13 mouse cellular contexts compared by ENCODE assay signal in the genomic region with DNA sequence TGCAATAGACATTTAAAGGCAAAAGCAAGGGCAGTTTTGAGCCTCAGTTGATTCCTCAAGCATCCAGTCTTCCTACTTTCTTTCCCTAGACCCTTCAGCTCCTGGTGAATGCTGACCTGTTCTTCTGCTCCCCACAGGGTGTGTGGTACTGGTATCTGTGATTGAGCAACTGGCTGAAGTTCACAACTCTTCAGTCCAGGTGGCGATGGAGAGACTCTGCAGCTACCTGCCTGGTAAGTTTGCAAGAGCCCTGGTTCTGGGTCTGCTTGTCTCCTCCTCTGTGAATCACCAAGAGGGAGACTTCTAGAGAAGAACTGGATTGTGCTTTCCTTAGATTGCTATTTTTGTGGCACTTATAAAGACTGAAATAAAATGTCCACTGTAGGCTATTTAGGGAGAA. TPM values are rescaled to one million over a fixed set of nuclear protein-coding genes. Genes with fewer than 3 reads are reported as not detected.
"Had no signal": no experiment of that assay in that cellular context is flagged by ENCODE, and none has a peak within 500 bp of the region (broad histone marks: within the 10 kb centered on the region; RNA-seq: fewer than 3 reads in every experiment).

No protein-coding gene starts in this region.

- H3K9ac ChIP-seq: kidney, embryonic 15.5 days; midbrain, embryonic 12.5 days; neural tube, embryonic 15.5 days had no signal

- H3K27me3 ChIP-seq: kidney, embryonic 15.5 days; midbrain, embryonic 12.5 days; neural tube, embryonic 15.5 days had no signal

- H3K4me1 ChIP-seq: kidney, embryonic 15.5 days; limb, embryonic 10.5 days; midbrain, embryonic 12.5 days; neural tube, embryonic 15.5 days had no signal

- H3K4me2 ChIP-seq: kidney, embryonic 15.5 days; liver, embryonic 11.5 days; midbrain, embryonic 12.5 days; neural tube, embryonic 15.5 days had no signal

- ATAC-seq: inflammation-experienced regulatory T-cells, adult 6 months had no signal

- H3K4me3 ChIP-seq: kidney, embryonic 15.5 days; left cerebral cortex, adult 2 months; limb, embryonic 10.5 days; midbrain, embryonic 12.5 days; myocyte; neural tube, embryonic 15.5 days had no signal

- H3K36me3 ChIP-seq: kidney, embryonic 15.5 days; limb, embryonic 10.5 days; midbrain, embryonic 12.5 days; neural tube, embryonic 15.5 days had no signal

- DNase-seq: kidney, adult 18-20 months; kidney, postnatal 14 days; right cerebral cortex, adult 18-20 months; right cerebral cortex, postnatal 25 days; thymus, postnatal 4 days had no signal

- H3K27ac ChIP-seq: kidney, embryonic 15.5 days; left cerebral cortex, adult 2 months; limb, embryonic 10.5 days; midbrain, embryonic 12.5 days; neural tube, embryonic 15.5 days had no signal

- H3K9me3 ChIP-seq: kidney, embryonic 15.5 days; limb, embryonic 10.5 days; midbrain, embryonic 12.5 days; neural tube, embryonic 15.5 days had no signal

RNA-seq across cellular contexts. Expression of a gene that starts 22.5 kb away (rescaled TPM):
- polyA plus RNA-seq: inflammation-experienced regulatory T-cells, adult 6 months; myocyte had no signal
